Mouse (Mus musculus) urinary bladder, adult 2 months (tissue): ENCODE data around the gene Hoxc6. TPM values are rescaled to one million over a fixed set of nuclear protein-coding genes. Genes with fewer than 3 reads are reported as not detected.

Experiments
- DNase-seq: peaks from one replicate; pipeline ENCODE4 v3.0.0; 2022; ENCODE audit warnings: low spot score
- polyA plus RNA-seq: library from polyadenylated mRNA; depleted of rRNA; stranded (reverse); fragments of >200 nt; gene quantifications from 2 replicates; pipeline ENCODE4 v1.2.3, GENCODE M21; 2012

Gene Hoxc6
- polyA plus RNA-seq, 1 experiment = 2.5 TPM

- no peak for DNase-seq
Observed at GRCm38 (mm10) chr15:103011928-103012486, 13.9 kb downstream of the Hoxc6 start.

GRCm38 (mm10) chr15:103013238-103013984, 15.4 kb downstream of the Hoxc6 start:
- DNase-seq = no peak

GRCm38 (mm10) chr15:103014166-103015008, 16.3 kb downstream of the Hoxc6 start:
- no peak for DNase-seq

- no peak for DNase-seq
Observed at GRCm38 (mm10) chr15:103015009-103015399, 16.9 kb downstream of the Hoxc6 start.

GRCm38 (mm10) chr15:103015406-103016166, 17.5 kb downstream of the Hoxc6 start:
- no peak for DNase-seq

- DNase-seq = no peak
Observed at GRCm38 (mm10) chr15:103018636-103019035, 20.6 kb downstream of the Hoxc6 start, which contains the start of gene Hoxc4. TSS of gene Hoxc4 (plus strand) at chr15:103018934.

GRCm38 (mm10) chr15:103020899-103021418, 22.9 kb downstream of the Hoxc6 start:
- DNase-seq = no peak

GRCm38 (mm10) chr15:103021544-103021943, 23.5 kb downstream of the Hoxc6 start:
- DNase-seq = no peak

GRCm38 (mm10) chr15:103024131-103024530, 26.1 kb downstream of the Hoxc6 start:
- no peak for DNase-seq

- DNase-seq = no peak
Observed at GRCm38 (mm10) chr15:103027266-103028235, 29.5 kb downstream of the Hoxc6 start.

GRCm38 (mm10) chr15:103028916-103029512, 31.0 kb downstream of the Hoxc6 start:
- no peak for DNase-seq

GRCm38 (mm10) chr15:103030142-103030541, 32.1 kb downstream of the Hoxc6 start:
- DNase-seq = no peak

GRCm38 (mm10) chr15:103032167-103032566, 34.1 kb downstream of the Hoxc6 start:
- no peak for DNase-seq

- no peak for DNase-seq
Observed at GRCm38 (mm10) chr15:103032646-103033575, 34.9 kb downstream of the Hoxc6 start.

- no peak for DNase-seq
Observed at GRCm38 (mm10) chr15:103034043-103034806, 36.2 kb downstream of the Hoxc6 start.

- DNase-seq = no peak
Observed at GRCm38 (mm10) chr15:103034807-103035547, 36.9 kb downstream of the Hoxc6 start.

- DNase-seq = no peak
Observed at GRCm38 (mm10) chr15:103035548-103035881, 37.5 kb downstream of the Hoxc6 start.
